ENCODE assay signal across 1 mouse cellular context in genomic region chrX:7837146-7837545, GRCm38 (mm10).
A peak's percentile ranks its signal among the peaks of the same experiment; 100 is the strongest.
TF ChIP-seq lines count a peak whose summit lies in the region.

No protein-coding gene starts in this region.

TF ChIP-seq in MEL, 35 proteins besides CTCF, POLR2A, EP300 and RAD21 (continued from another document):
- TF ChIP-seq SMC3 (IDR thresholded peaks at IDR 0.05; ENCODE audit: low read depth, low read length) (no peak), ELF1 (IDR thresholded peaks at IDR 0.05; ENCODE audit: low read depth, low read length) (no peak), TCF12 (IDR thresholded peaks at IDR 0.05; ENCODE audit: low read depth, low read length) (peak; percentile 83), E2F4 (IDR thresholded peaks at IDR 0.05; ENCODE audit: borderline replicate concordance, low read depth, low read length) (no peak), ETS1 (IDR thresholded peaks at IDR 0.05; ENCODE audit: low read depth, low read length) (peak; percentile 76), UBTF (IDR thresholded peaks at IDR 0.05; ENCODE audit: borderline replicate concordance, insufficient read depth, low read depth, low read length) (no peak), SIN3A (IDR thresholded peaks at IDR 0.05; ENCODE audit: low read length) (peak; percentile 40; the same call in 1 of the 2 replicates), USF1 (IDR thresholded peaks at IDR 0.05; ENCODE audit: low read depth, low read length) (no peak), TBP (IDR thresholded peaks at IDR 0.05; ENCODE audit: low read depth, low read length) (no peak), CHD2 (IDR thresholded peaks at IDR 0.05; ENCODE audit: low read length) (no peak), ZKSCAN1 (IDR thresholded peaks at IDR 0.05; ENCODE audit: low read depth, low read length) (no peak), BHLHE40 (IDR thresholded peaks at IDR 0.05; ENCODE audit: borderline replicate concordance, low read depth, low read length) (no peak), CHD1 (IDR thresholded peaks at IDR 0.05; ENCODE audit: low read depth, low read length) (no peak), GABPA (IDR thresholded peaks at IDR 0.05; ENCODE audit: low read depth, low read length) (no peak), TAL1 (IDR thresholded peaks at IDR 0.05; ENCODE audit: low read length) (peak; percentile 88), ZNF384 (IDR thresholded peaks at IDR 0.05; ENCODE audit: low read depth, low read length) (no peak), MAFK (IDR thresholded peaks at IDR 0.05; ENCODE audit: borderline replicate concordance, low read depth, low read length) (no peak), MYC (IDR thresholded peaks at IDR 0.05; ENCODE audit: low read depth, low read length) (no peak), HCFC1 (IDR thresholded peaks at IDR 0.05; ENCODE audit: low read depth, low read length) (no peak), MAZ (IDR thresholded peaks at IDR 0.05; ENCODE audit: low read depth, low read length) (no peak), MYB (IDR thresholded peaks at IDR 0.05; ENCODE audit: low read depth, low read length) (no peak)
